ENCODE assay signal across 10 mouse cellular contexts in genomic region chr9:43757972-43758965, GRCm38 (mm10). TPM values are rescaled to one million over a fixed set of nuclear protein-coding genes. Genes with fewer than 3 reads are reported as not detected.
DNase-seq lines count a peak whose midpoint lies in the region; ATAC-seq and TF ChIP-seq lines count a peak whose summit lies in the region.
"Had no signal": no experiment of that assay in that cellular context is flagged by ENCODE, and none has a peak within 500 bp of the region (broad histone marks: within the 10 kb centered on the region; RNA-seq: fewer than 3 reads in every experiment).

No protein-coding gene starts in this region.

- no peak overlapping the region for H3K4me3 ChIP-seq in midbrain, postnatal 0 days (ENCODE audit: low read depth, low read length)
- H3K4me3 ChIP-seq in midbrain, embryonic 14.5 days (replicated peaks; ENCODE audit: low read depth, low read length) = no peak overlapping the region
- H3K4me3 ChIP-seq: embryonic facial prominence, embryonic 13.5 days had no signal

- H3K27me3 ChIP-seq in midbrain, postnatal 0 days (ENCODE audit: insufficient read depth, low read length) = no peaks in the 10 kb centered on the region
- H3K27me3 ChIP-seq in midbrain, embryonic 14.5 days (ENCODE audit: control insufficient read depth, insufficient read depth, low read length) = no peaks in the 10 kb centered on the region
- H3K27me3 ChIP-seq: embryonic facial prominence, embryonic 13.5 days had no signal

- H3K27ac ChIP-seq in midbrain, postnatal 0 days (ENCODE audit: low read depth, low read length) = no peak overlapping the region
- H3K27ac ChIP-seq in midbrain, embryonic 14.5 days (replicated peaks; ENCODE audit: low read depth, low read length) = no peak overlapping the region
- H3K27ac ChIP-seq: embryonic facial prominence, embryonic 13.5 days had no signal

- H3K9ac ChIP-seq in midbrain, postnatal 0 days (replicated peaks; ENCODE audit: low read length, poor library complexity, severe bottlenecking) = 0 out of 2 replicates have a peak overlapping the region, but pooled peaks have one; percentile 24
- no peak overlapping the region for H3K9ac ChIP-seq in midbrain, embryonic 14.5 days (replicated peaks; ENCODE audit: low read length)
- H3K9ac ChIP-seq: embryonic facial prominence, embryonic 13.5 days had no signal

- peaks cover 28% of the 10 kb centered on the region for H3K4me1 ChIP-seq in midbrain, postnatal 0 days (ENCODE audit: insufficient read depth, low read length)
- peaks cover 77% of the 10 kb centered on the region for H3K4me1 ChIP-seq in midbrain, embryonic 14.5 days (ENCODE audit: control insufficient read depth, insufficient read depth, low read length)

- no peak for ATAC-seq in midbrain, postnatal 0 days (ENCODE audit: low FRiP score)
- ATAC-seq in midbrain, embryonic 14.5 days (ENCODE audit: low FRiP score, low TSS enrichment) = no peak

- no peaks in the 10 kb centered on the region for H3K36me3 ChIP-seq in midbrain, postnatal 0 days (ENCODE audit: insufficient read depth, low read length)
- H3K36me3 ChIP-seq in midbrain, embryonic 14.5 days (ENCODE audit: control insufficient read depth, insufficient read depth, low read length) = no peaks in the 10 kb centered on the region
- H3K36me3 ChIP-seq: embryonic facial prominence, embryonic 13.5 days had no signal

- no peak for TF ChIP-seq CTCF in midbrain, postnatal 0 days (IDR thresholded peaks at IDR 0.05)

- peak; percentile 39 for DNase-seq in cerebellum, postnatal 36 days
- DNase-seq in cerebellum, adult 8-10 months = no peak
- no peak for DNase-seq in midbrain, postnatal 0 days (ENCODE audit: low spot score)
- DNase-seq in midbrain, embryonic 14.5 days = no peak
- peak; percentile 72 for DNase-seq in kidney, postnatal 10 days
- peak; percentile 42 to 48 for DNase-seq in lung, postnatal 4 days
- DNase-seq in right cerebral cortex, adult 18-20 months = no peak
- DNase-seq in thymus, postnatal 25 days = no peak
- DNase-seq: gastrocnemius, postnatal 10 days had no signal

- H3K4me2 ChIP-seq in midbrain, postnatal 0 days (ENCODE audit: low read depth, low read length, poor library complexity, severe bottlenecking) = no peak overlapping the region
- H3K4me2 ChIP-seq in midbrain, embryonic 14.5 days (ENCODE audit: low read length) = no peak overlapping the region
- H3K4me2 ChIP-seq: embryonic facial prominence, embryonic 13.5 days had no signal

- WGBS in midbrain, postnatal 0 days = 62% methylated on average over 5 of the region's 5 CpGs
- WGBS in midbrain, embryonic 14.5 days = 57% methylated on average over 5 of the region's 5 CpGs

- H3K9me3 ChIP-seq in midbrain, postnatal 0 days (ENCODE audit: low read length) = no peaks in the 10 kb centered on the region
- H3K9me3 ChIP-seq in midbrain, embryonic 14.5 days (ENCODE audit: control insufficient read depth, low read length) = no peaks in the 10 kb centered on the region
- H3K9me3 ChIP-seq: embryonic facial prominence, embryonic 13.5 days had no signal

RNA-seq across cellular contexts. Expression of gene Nectin1, which starts 14.5 kb away (rescaled TPM):
- 64.7 and 71.6 TPM in 2 replicates for total RNA-seq in midbrain, postnatal 0 days (2014; rRNA removed)
- 14.9 and 15.4 TPM in 2 replicates for polyA plus RNA-seq in midbrain, postnatal 0 days (2015; fragmentation: Nextera tagmentation; extraction: Ambion mirVana)
- 16.7 and 21.0 TPM in 2 replicates for polyA plus RNA-seq in midbrain, embryonic 14.5 days (2014; fragmentation: Nextera tagmentation; extraction: Ambion mirVana)

Comparison
In these comparisons a context has a peak if more than half of its experiments do, and no peak if none do; other contexts are left out.
1. DNase-seq: peak in cerebellum, postnatal 36 days (2 of 2), kidney, postnatal 10 days (single experiment) and lung, postnatal 4 days (2 of 2); none in cerebellum, adult 8-10 months (single experiment), midbrain, postnatal 0 days (single experiment), midbrain, embryonic 14.5 days (single experiment), right cerebral cortex, adult 18-20 months (single experiment) and thymus, postnatal 25 days (single experiment).